Mouse (Mus musculus) C2C12 (cell line): Measurements from ENCODE around the gene Nrg4.

Experiments used
- CEBPB ChIP-seq: IDR thresholded peaks from one replicate; pipeline ENCODE4 v1.6.1; 2011; ENCODE audit warnings: low read depth, mild to moderate bottlenecking, control low read depth, moderate library complexity
- CTCF ChIP-seq: IDR thresholded peaks from one replicate; pipeline ENCODE4 v1.5.1; 2011; ENCODE audit not compliant: control insufficient read depth, insufficient read depth, insufficient read length
- FOSL1 ChIP-seq: IDR thresholded peaks from one replicate; pipeline ENCODE4 v1.8.0; 2011; ENCODE audit warnings: mild to moderate bottlenecking, low read length; ENCODE audit not compliant: poor library complexity, insufficient read depth, severe bottlenecking
- MAX ChIP-seq: IDR thresholded peaks from one replicate; pipeline ENCODE4 v1.6.1; 2011; ENCODE audit warnings: mild to moderate bottlenecking, control low read depth
- MYOD1 ChIP-seq: IDR thresholded peaks from one replicate; pipeline ENCODE4 v1.6.1; 2011; ENCODE audit warnings: low read depth; ENCODE audit not compliant: control insufficient read depth, insufficient read length
- MYOG ChIP-seq: IDR thresholded peaks from one replicate; pipeline ENCODE4 v1.6.1; 2011; ENCODE audit not compliant: control insufficient read depth, insufficient read length; ENCODE audit errors: extremely low read depth
- USF1 ChIP-seq: IDR thresholded peaks from one replicate; pipeline ENCODE4 v1.6.1; 2011; ENCODE audit warnings: low read depth, mild to moderate bottlenecking, control low read depth, moderate library complexity

- TF ChIP-seq CTCF (no peak), MAX (no peak), CEBPB (no peak), MYOD1 (no peak), MYOG (no peak), FOSL1 (no peak), USF1 (no peak)
Measured at GRCm38 (mm10) chr9:55216078-55216477, 110.6 kb downstream of the Nrg4 start.
